Mouse (Mus musculus) heart, embryonic 15.5 days (tissue): Measurements from ENCODE around the gene Ier2. TPM values are rescaled to one million over a fixed set of nuclear protein-coding genes. Genes with fewer than 3 reads are reported as not detected.
"Not testable (repeated sequence)": the region's sequence is repeated elsewhere in the genome, so short reads cannot be mapped to it uniquely, and the experiment has no call there.

Experiments
- ATAC-seq: fragments of 200-750 bp; cut with Nextera tagmentation; replicated peaks from 2 replicates; pipeline ENCODE4 v1.8.0; 2017; ENCODE audit warnings: low read depth, moderate TSS enrichment; ENCODE audit not compliant: insufficient number of reproducible peaks, insufficient read depth, low FRiP score
- H3K27ac ChIP-seq: fragments of 300-500 bp; sonication (generic); 2 replicates; pipeline ENCODE4 v1.5.1; 2015; ENCODE audit warnings: mild to moderate bottlenecking, inconsistent platforms
- H3K27me3 ChIP-seq: fragments of 300-500 bp; sonication (generic); 2 replicates; pipeline ENCODE4 v1.6.1; 2015; ENCODE audit warnings: inconsistent platforms
- H3K36me3 ChIP-seq: fragments of 300-500 bp; sonication (generic); 2 replicates; pipeline ENCODE4 v1.6.1; 2015; ENCODE audit warnings: mild to moderate bottlenecking, inconsistent platforms
- H3K4me1 ChIP-seq: fragments of 300-500 bp; sonication (generic); replicated peaks from 2 replicates; pipeline ENCODE4 v1.6.1; 2015; ENCODE audit warnings: inconsistent platforms
- H3K4me2 ChIP-seq: fragments of 300-500 bp; sonication (generic); 2 replicates; pipeline ENCODE4 v1.6.1; 2015; ENCODE audit warnings: inconsistent platforms, mild to moderate bottlenecking, moderate library complexity
- H3K4me3 ChIP-seq: fragments of 300-500 bp; sonication (generic); 2 replicates; pipeline ENCODE4 v1.5.1; 2015; ENCODE audit warnings: mild to moderate bottlenecking, inconsistent platforms
- H3K9ac ChIP-seq: fragments of 300-500 bp; sonication (generic); 2 replicates; pipeline ENCODE4 v1.6.1; 2015; ENCODE audit warnings: mild to moderate bottlenecking, inconsistent platforms
- H3K9me3 ChIP-seq: fragments of 300-500 bp; sonication (generic); replicated peaks from 2 replicates; pipeline ENCODE4 v1.6.1; 2016; ENCODE audit warnings: inconsistent platforms
- WGBS: fragments of 180-500 bp; shearing (Covaris S2); methylation state at CpG from one replicate; pipeline ENCODE4 v1.1.7; 2015; ENCODE audit warnings: mixed read lengths; 5-methylcytosine and 5-hydroxymethylcytosine counted together
- polyA plus RNA-seq: library from polyadenylated mRNA; unstranded; fragments of >200 nt; fragmentation: Nextera tagmentation; extraction: Ambion mirVana; gene quantifications from 2 replicates; pipeline ENCODE4 v1.2.1, GENCODE M21; 2015

The Ier2 gene
- polyA plus RNA-seq, 1 experiment from 2014 or later: 34.9 TPM

- H3K9me3 ChIP-seq: no peaks in the 10 kb centered on the region
- H3K27ac ChIP-seq: no peak overlapping the region
- no peak overlapping the region for H3K4me2 ChIP-seq
- no peak overlapping the region for H3K4me3 ChIP-seq
- 82% methylated on average over 5 of the region's 5 CpGs for WGBS
- no peak overlapping the region for H3K9ac ChIP-seq
- H3K36me3 ChIP-seq: peaks cover 39% of the 10 kb centered on the region
- no peak for ATAC-seq
- peaks cover under 1% of the 10 kb centered on the region; the same call in 1 of the 2 replicates for H3K4me1 ChIP-seq
- H3K27me3 ChIP-seq: no peaks in the 10 kb centered on the region
These were observed 14.7 kb upstream of the Ier2 start for GRCm38 (mm10) chr8:84677305-84677704.

GRCm38 (mm10) chr8:84670295-84671006 is 7.8 kb upstream of the Ier2 start:
- H3K4me3 ChIP-seq, H3K9ac ChIP-seq, H3K27ac ChIP-seq, H3K4me2 ChIP-seq, H3K27me3 ChIP-seq, H3K9me3 ChIP-seq, ATAC-seq, H3K4me1 ChIP-seq: not testable (repeated sequence)
- WGBS: 74% methylated on average over 5 of the region's 5 CpGs
- H3K36me3 ChIP-seq: peaks cover 30% of the 10 kb centered on the region

GRCm38 (mm10) chr8:84668731-84669485 is 6.3 kb upstream of the Ier2 start:
- H3K36me3 ChIP-seq: peaks cover 16% of the 10 kb centered on the region
- no peak for ATAC-seq
- H3K4me2 ChIP-seq: no peak overlapping the region
- H3K27ac ChIP-seq: no peak overlapping the region
- 77% methylated on average over 6 of the region's 6 CpGs for WGBS
- H3K27me3 ChIP-seq: no peaks in the 10 kb centered on the region
- H3K9me3 ChIP-seq: no peaks in the 10 kb centered on the region
- H3K4me1 ChIP-seq: peaks cover 11% of the 10 kb centered on the region; the same call in 1 of the 2 replicates
- H3K9ac ChIP-seq: no peak overlapping the region
- H3K4me3 ChIP-seq: no peak overlapping the region

GRCm38 (mm10) chr8:84668081-84668480 is 5.4 kb upstream of the Ier2 start:
- Histone ChIP-seq H3K4me1 (peaks cover 15% of the 10 kb centered on the region), H3K4me3 (no peak overlapping the region), H3K36me3 (peaks cover 10% of the 10 kb centered on the region), H3K9me3 (no peaks in the 10 kb centered on the region), H3K9ac (no peak overlapping the region), H3K27me3 (no peaks in the 10 kb centered on the region), H3K4me2 (no peak overlapping the region), H3K27ac (no peak overlapping the region)
- ATAC-seq: no peak
- 43% methylated on average over 1 of the region's 1 CpGs for WGBS

GRCm38 (mm10) chr8:84665385-84665893 is 2.8 kb upstream of the Ier2 start:
- under 1% methylated on average over 14 of the region's 14 CpGs for WGBS
- peaks cover 21% of the 10 kb centered on the region for H3K4me1 ChIP-seq
- peak overlapping the region; percentile 97 for H3K27ac ChIP-seq
- peak overlapping the region; percentile 78 for H3K4me3 ChIP-seq
- H3K9ac ChIP-seq: peak overlapping the region; percentile 70
- H3K36me3 ChIP-seq: no peaks in the 10 kb centered on the region
- ATAC-seq: no peak
- H3K4me2 ChIP-seq: peak overlapping the region; percentile 72
- H3K9me3 ChIP-seq: no peaks in the 10 kb centered on the region
- no peaks in the 10 kb centered on the region for H3K27me3 ChIP-seq

GRCm38 (mm10) chr8:84664566-84665384 is 2.1 kb upstream of the Ier2 start:
- WGBS: under 1% methylated on average over 29 of the region's 29 CpGs
- peaks cover 27% of the 10 kb centered on the region for H3K4me1 ChIP-seq
- H3K9ac ChIP-seq: peak overlapping the region; percentile 70
- H3K27me3 ChIP-seq: no peaks in the 10 kb centered on the region
- H3K9me3 ChIP-seq: no peaks in the 10 kb centered on the region
- no peaks in the 10 kb centered on the region for H3K36me3 ChIP-seq
- H3K4me3 ChIP-seq: peak overlapping the region; percentile 78
- ATAC-seq: peak; percentile 37; the same call in 1 of the 2 replicates
- H3K27ac ChIP-seq: peak overlapping the region; percentile 97
- H3K4me2 ChIP-seq: peak overlapping the region; percentile 72

- peaks cover 32% of the 10 kb centered on the region for H3K4me1 ChIP-seq
- 3% methylated on average over 43 of the region's 43 CpGs for WGBS
- peak; percentile 77 for ATAC-seq
These were observed 1.1 kb upstream of the Ier2 start for GRCm38 (mm10) chr8:84663483-84664327.

GRCm38 (mm10) chr8:84661961-84662571 is 586 bp downstream of the Ier2 start:
- ATAC-seq: peak; percentile 7
- H3K27me3 ChIP-seq: no peaks in the 10 kb centered on the region
- no peaks in the 10 kb centered on the region for H3K36me3 ChIP-seq
- H3K4me1 ChIP-seq: peaks cover 34% of the 10 kb centered on the region
- peak overlapping the region; percentile 72 for H3K4me2 ChIP-seq
- peak overlapping the region; percentile 78 for H3K4me3 ChIP-seq
- under 1% methylated on average over 61 of the region's 61 CpGs for WGBS
- H3K9ac ChIP-seq: peak overlapping the region; percentile 84
- H3K9me3 ChIP-seq: no peaks in the 10 kb centered on the region
- peak overlapping the region; percentile 97 for H3K27ac ChIP-seq

More at GRCm38 (mm10) chr8:84663483-84664327, 1.1 kb upstream of the Ier2 start:
- Histone ChIP-seq H3K9ac (peak overlapping the region; percentile 84), H3K36me3 (no peaks in the 10 kb centered on the region), H3K27ac (peak overlapping the region; percentile 97), H3K4me2 (peak overlapping the region; percentile 72), H3K4me3 (peak overlapping the region; percentile 78), H3K27me3 (no peaks in the 10 kb centered on the region), H3K9me3 (no peaks in the 10 kb centered on the region)

- H3K27me3 ChIP-seq: no peaks in the 10 kb centered on the region
- peak overlapping the region; percentile 97 for H3K27ac ChIP-seq
- H3K4me2 ChIP-seq: peak overlapping the region; percentile 72
- peak overlapping the region; percentile 84 for H3K9ac ChIP-seq
- no peaks in the 10 kb centered on the region for H3K9me3 ChIP-seq
- under 1% methylated on average over 24 of the region's 24 CpGs for WGBS
- peaks cover 40% of the 10 kb centered on the region for H3K4me1 ChIP-seq
- H3K36me3 ChIP-seq: no peaks in the 10 kb centered on the region
- H3K4me3 ChIP-seq: peak overlapping the region; percentile 78
- peak; percentile 32; the same call in 1 of the 2 replicates for ATAC-seq
These were observed 1.2 kb downstream of the Ier2 start for GRCm38 (mm10) chr8:84661458-84661871.
